Mouse (Mus musculus) embryonic fibroblast, embryonic 13.5 days (primary cell): ENCODE results near the gene Ptges2.

Experiments used
- CTCF ChIP-seq: IDR thresholded peaks from 2 replicates; pipeline ENCODE4 v1.5.1; 2011; ENCODE audit warnings: mild to moderate bottlenecking, control low read depth, low read length, moderate library complexity, borderline replicate concordance; ENCODE audit not compliant: insufficient read depth
- POLR2A ChIP-seq: IDR thresholded peaks from 2 replicates; pipeline ENCODE4 v1.6.1; 2011; ENCODE audit warnings: low read depth, mild to moderate bottlenecking, control low read depth, low read length, moderate library complexity

- TF ChIP-seq CTCF, result no peak
- no peak for TF ChIP-seq POLR2A
Measured at GRCm38 (mm10) chr2:32412742-32413531, 17.2 kb downstream of the Ptges2 start.
